Mouse (Mus musculus): ENCODE results near the gene Chd4. TPM values are rescaled to one million over a fixed set of nuclear protein-coding genes. Genes with fewer than 3 reads are reported as not detected.
A peak's percentile ranks its signal among the peaks of the same experiment; 100 is the strongest.

Gene Chd4
- polyA plus RNA-seq, 1 experiment: 6.8 TPM

GRCm38 (mm10) chr6:125128724-125129123, 32.9 kb downstream of the Chd4 start:
- H3K36me3 ChIP-seq (ENCODE audit: control insufficient read depth): peaks cover 74% of the 10 kb centered on the region
- no peak overlapping the region for H3K4me3 ChIP-seq (replicated peaks)
- TF ChIP-seq GATA1 (IDR thresholded peaks at IDR 0.05; ENCODE audit: low read length): no peak
- H3K9me3 ChIP-seq (ENCODE audit: control insufficient read depth, low read length): no peaks in the 10 kb centered on the region
- H3K27me3 ChIP-seq (ENCODE audit: control insufficient read depth): no peaks in the 10 kb centered on the region
- peaks cover 23% of the 10 kb centered on the region for H3K4me1 ChIP-seq (ENCODE audit: control insufficient read depth)

GRCm38 (mm10) chr6:125129710-125130402, 34.1 kb downstream of the Chd4 start:
- Histone ChIP-seq H3K36me3 (ENCODE audit: control insufficient read depth) (peaks cover 73% of the 10 kb centered on the region), H3K4me3 (replicated peaks) (no peak overlapping the region)

GRCm38 (mm10) chr6:125131302-125132156, 35.7 kb downstream of the Chd4 start, which contains the start of gene Nop2:
TSS of gene Nop2 (plus strand) at chr6:125131909.
- no peak for TF ChIP-seq TAL1 (IDR thresholded peaks at IDR 0.05; ENCODE audit: low read length)
- TF ChIP-seq GATA1 (IDR thresholded peaks at IDR 0.05; ENCODE audit: low read length): no peak
- H3K36me3 ChIP-seq (ENCODE audit: control insufficient read depth): peaks cover 70% of the 10 kb centered on the region
- H3K4me3 ChIP-seq (replicated peaks): peak within 1 kb of the TSS; percentile 69
- H3K9me3 ChIP-seq (ENCODE audit: control insufficient read depth, low read length): no peaks in the 10 kb centered on the region
- no peaks in the 10 kb centered on the region for H3K27me3 ChIP-seq (ENCODE audit: control insufficient read depth)
- H3K4me1 ChIP-seq (ENCODE audit: control insufficient read depth): peaks cover 29% of the 10 kb centered on the region

More at GRCm38 (mm10) chr6:125129710-125130402, 34.1 kb downstream of the Chd4 start:
- no peaks in the 10 kb centered on the region for H3K27me3 ChIP-seq (ENCODE audit: control insufficient read depth)
- TF ChIP-seq TAL1 (IDR thresholded peaks at IDR 0.05; ENCODE audit: low read length): no peak
- TF ChIP-seq GATA1 (IDR thresholded peaks at IDR 0.05; ENCODE audit: low read length): no peak
- no peaks in the 10 kb centered on the region for H3K9me3 ChIP-seq (ENCODE audit: control insufficient read depth, low read length)
- H3K4me1 ChIP-seq (ENCODE audit: control insufficient read depth): peaks cover 29% of the 10 kb centered on the region

GRCm38 (mm10) chr6:125132470-125132869, 36.7 kb downstream of the Chd4 start:
- Histone ChIP-seq H3K9me3 (ENCODE audit: control insufficient read depth, low read length) (no peaks in the 10 kb centered on the region), H3K4me3 (replicated peaks) (peak overlapping the region; percentile 69), H3K27me3 (ENCODE audit: control insufficient read depth) (no peaks in the 10 kb centered on the region), H3K4me1 (ENCODE audit: control insufficient read depth) (peaks cover 29% of the 10 kb centered on the region), H3K36me3 (ENCODE audit: control insufficient read depth) (peaks cover 70% of the 10 kb centered on the region)
- TF ChIP-seq TAL1 (IDR thresholded peaks at IDR 0.05; ENCODE audit: low read length): no peak
- no peak for TF ChIP-seq GATA1 (IDR thresholded peaks at IDR 0.05; ENCODE audit: low read length)

GRCm38 (mm10) chr6:125137002-125137671, 41.4 kb downstream of the Chd4 start:
- Histone ChIP-seq H3K4me3 (replicated peaks) (no peak overlapping the region), H3K36me3 (ENCODE audit: control insufficient read depth) (peaks cover 83% of the 10 kb centered on the region)
- TF ChIP-seq TAL1 (IDR thresholded peaks at IDR 0.05; ENCODE audit: low read length) (no peak), GATA1 (IDR thresholded peaks at IDR 0.05; ENCODE audit: low read length) (no peak)

GRCm38 (mm10) chr6:125139747-125140146, 44.0 kb downstream of the Chd4 start:
- TF ChIP-seq TAL1 (IDR thresholded peaks at IDR 0.05; ENCODE audit: low read length) (no peak), GATA1 (IDR thresholded peaks at IDR 0.05; ENCODE audit: low read length) (no peak)
- Histone ChIP-seq H3K4me3 (replicated peaks) (no peak overlapping the region), H3K27me3 (ENCODE audit: control insufficient read depth) (no peaks in the 10 kb centered on the region), H3K9me3 (ENCODE audit: control insufficient read depth, low read length) (no peaks in the 10 kb centered on the region), H3K36me3 (ENCODE audit: control insufficient read depth) (peaks cover 86% of the 10 kb centered on the region), H3K4me1 (ENCODE audit: control insufficient read depth) (peaks cover 11% of the 10 kb centered on the region)

More at GRCm38 (mm10) chr6:125137002-125137671, 41.4 kb downstream of the Chd4 start:
- Histone ChIP-seq H3K4me1 (ENCODE audit: control insufficient read depth) (peaks cover 18% of the 10 kb centered on the region), H3K9me3 (ENCODE audit: control insufficient read depth, low read length) (no peaks in the 10 kb centered on the region), H3K27me3 (ENCODE audit: control insufficient read depth) (no peaks in the 10 kb centered on the region)

GRCm38 (mm10) chr6:125142436-125142835, 46.7 kb downstream of the Chd4 start:
- TF ChIP-seq GATA1 (IDR thresholded peaks at IDR 0.05; ENCODE audit: low read length): no peak
- TF ChIP-seq TAL1 (IDR thresholded peaks at IDR 0.05; ENCODE audit: low read length): no peak
- H3K36me3 ChIP-seq (ENCODE audit: control insufficient read depth): peaks cover 73% of the 10 kb centered on the region

GRCm38 (mm10) chr6:125143128-125143527, 47.3 kb downstream of the Chd4 start:
- H3K9me3 ChIP-seq (ENCODE audit: control insufficient read depth, low read length): no peaks in the 10 kb centered on the region
- H3K36me3 ChIP-seq (ENCODE audit: control insufficient read depth): peaks cover 73% of the 10 kb centered on the region
- H3K27me3 ChIP-seq (ENCODE audit: control insufficient read depth): no peaks in the 10 kb centered on the region
- H3K4me1 ChIP-seq (ENCODE audit: control insufficient read depth): peaks cover 43% of the 10 kb centered on the region
- no peak overlapping the region for H3K4me3 ChIP-seq (replicated peaks)
- TF ChIP-seq GATA1 (IDR thresholded peaks at IDR 0.05; ENCODE audit: low read length) (no peak), TAL1 (IDR thresholded peaks at IDR 0.05; ENCODE audit: low read length) (no peak)

More at GRCm38 (mm10) chr6:125142436-125142835, 46.7 kb downstream of the Chd4 start:
- Histone ChIP-seq H3K9me3 (ENCODE audit: control insufficient read depth, low read length) (no peaks in the 10 kb centered on the region), H3K4me1 (ENCODE audit: control insufficient read depth) (peaks cover 38% of the 10 kb centered on the region), H3K4me3 (replicated peaks) (no peak overlapping the region), H3K27me3 (ENCODE audit: control insufficient read depth) (no peaks in the 10 kb centered on the region)
